Mouse (Mus musculus) stomach, postnatal 0 days (tissue): ENCODE data around the gene Pcnx2. TPM values are rescaled to one million over a fixed set of nuclear protein-coding genes. Genes with fewer than 3 reads are reported as not detected.

ENCODE experiments used
- ATAC-seq: fragments of 200-750 bp; cut with Nextera tagmentation; 2 replicates; pipeline ENCODE4 v1.8.0; 2017; ENCODE audit not compliant: low FRiP score, low TSS enrichment
- DNase-seq: peaks from one replicate; pipeline ENCODE4 v3.0.0-alpha.2; 2016; ENCODE audit warnings: low spot score
- H3K27ac ChIP-seq: fragments of 300-500 bp; sonication (generic); replicated peaks from 2 replicates; pipeline ENCODE4 v1.5.1; 2014; ENCODE audit warnings: mild to moderate bottlenecking, control low read depth
- H3K27me3 ChIP-seq: fragments of 300-500 bp; sonication (generic); 2 replicates; pipeline ENCODE4 v1.6.1; 2014; ENCODE audit warnings: low read length; ENCODE audit not compliant: control insufficient read depth, insufficient read depth
- H3K36me3 ChIP-seq: fragments of 300-500 bp; sonication (generic); 2 replicates; pipeline ENCODE4 v1.6.1; 2014; ENCODE audit warnings: low read length, mixed read lengths; ENCODE audit not compliant: control insufficient read depth, insufficient read depth
- H3K4me1 ChIP-seq: fragments of 300-500 bp; sonication (generic); replicated peaks from 2 replicates; pipeline ENCODE4 v1.6.1; 2014; ENCODE audit warnings: antibody characterized with exemption; ENCODE audit not compliant: control insufficient read depth, insufficient read depth
- H3K4me2 ChIP-seq: fragments of 300-500 bp; sonication (generic); replicated peaks from 2 replicates; pipeline ENCODE4 v1.6.1; 2014; ENCODE audit warnings: low read depth, mild to moderate bottlenecking, control low read depth, moderate library complexity
- H3K4me3 ChIP-seq: fragments of 300-500 bp; sonication (generic); 2 replicates; pipeline ENCODE4 v1.5.1; 2014; ENCODE audit warnings: low read depth, low read length, control low read depth
- H3K9ac ChIP-seq: fragments of 300-500 bp; sonication (generic); 2 replicates; pipeline ENCODE4 v1.6.1; 2014; ENCODE audit warnings: mild to moderate bottlenecking, low read length, control low read depth, mixed read lengths
- H3K9me3 ChIP-seq: fragments of 300-500 bp; sonication (generic); 2 replicates; pipeline ENCODE4 v1.6.1; 2016; ENCODE audit warnings: low read length; ENCODE audit not compliant: control insufficient read depth
- CTCF ChIP-seq: IDR thresholded peaks from 2 replicates; pipeline ENCODE4 v1.5.1; 2016; ENCODE audit warnings: antibody characterized with exemption, low read depth, mild to moderate bottlenecking, moderate library complexity
- EP300 ChIP-seq: optimal IDR thresholded peaks from 2 replicates; pipeline ENCODE3; 2016; ENCODE audit warnings: antibody characterized with exemption
- WGBS: fragments of 180-500 bp; shearing (Covaris S2); extraction: QIAGEN DNeasy Blood & Tissue Kit; methylation state at CpG from one replicate; pipeline ENCODE4 v1.1.7; 2014; 5-methylcytosine and 5-hydroxymethylcytosine counted together
- polyA plus RNA-seq: library from polyadenylated mRNA; unstranded; fragments of >200 nt; fragmentation: Nextera tagmentation; extraction: Ambion mirVana; gene quantifications from 2 replicates; pipeline ENCODE4 v1.2.1, GENCODE M21; 2015

Pcnx2 gene
- polyA plus RNA-seq, 1 experiment from 2014 or later: 0.17 TPM

DNA sequence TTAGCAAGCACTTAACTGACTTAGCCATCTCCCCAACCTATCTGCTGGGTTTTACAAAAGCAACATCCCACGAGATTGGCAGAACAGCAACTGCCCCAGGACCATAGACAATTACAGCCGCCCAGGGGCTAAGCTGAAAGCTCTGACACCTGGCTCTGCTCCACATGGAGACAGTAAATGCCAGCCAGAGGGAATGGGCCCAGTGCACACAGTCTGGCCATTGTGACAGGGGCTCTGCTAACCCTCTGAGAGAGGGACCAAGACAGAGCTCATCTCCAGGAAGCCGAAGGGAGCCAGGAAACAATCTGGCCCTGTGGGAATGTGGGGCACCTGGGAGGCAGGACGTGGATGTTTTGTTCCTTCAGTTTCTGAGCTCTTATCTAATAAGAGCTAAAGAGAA, 181.9 kb downstream of the Pcnx2 start:
- H3K9ac ChIP-seq: no peak overlapping the region
- ATAC-seq (no peak), DNase-seq (no peak)
- H3K27me3 ChIP-seq: no peaks in the 10 kb centered on the region
- no peak for TF ChIP-seq EP300
- no peak for TF ChIP-seq CTCF
- 52% methylated on average over 4 of the region's 4 CpGs for WGBS
- H3K4me3 ChIP-seq: no peak overlapping the region
- no peak overlapping the region for H3K4me2 ChIP-seq
- no peaks in the 10 kb centered on the region for H3K4me1 ChIP-seq
- no peaks in the 10 kb centered on the region for H3K9me3 ChIP-seq
- no peaks in the 10 kb centered on the region for H3K36me3 ChIP-seq
- H3K27ac ChIP-seq: no peak overlapping the region

GRCm38 (mm10) chr8:125711514-125711913, 186.6 kb downstream of the Pcnx2 start:
- TF ChIP-seq EP300 (no peak), CTCF (no peak)
- 79% methylated on average over 5 of the region's 5 CpGs for WGBS
- no peak overlapping the region for H3K4me2 ChIP-seq
- H3K4me1 ChIP-seq: no peaks in the 10 kb centered on the region
- no peaks in the 10 kb centered on the region for H3K27me3 ChIP-seq
- H3K36me3 ChIP-seq: no peaks in the 10 kb centered on the region
- H3K9me3 ChIP-seq: no peaks in the 10 kb centered on the region
- no peak overlapping the region for H3K9ac ChIP-seq
- DNase-seq (no peak), ATAC-seq (no peak)
- no peak overlapping the region for H3K27ac ChIP-seq
- no peak overlapping the region for H3K4me3 ChIP-seq

- no peak for TF ChIP-seq EP300
- TF ChIP-seq CTCF: no peak
- no peak overlapping the region for H3K4me3 ChIP-seq
- no peak overlapping the region for H3K9ac ChIP-seq
- H3K27ac ChIP-seq: no peak overlapping the region
- WGBS: 82% methylated on average over 5 of the region's 5 CpGs
- H3K9me3 ChIP-seq: no peaks in the 10 kb centered on the region
- no peaks in the 10 kb centered on the region for H3K36me3 ChIP-seq
- no peak overlapping the region for H3K4me2 ChIP-seq
- DNase-seq: no peak
- H3K4me1 ChIP-seq: no peaks in the 10 kb centered on the region
- H3K27me3 ChIP-seq: no peaks in the 10 kb centered on the region
- no peak for ATAC-seq
Observed at GRCm38 (mm10) chr8:125709171-125709570, 188.9 kb downstream of the Pcnx2 start.

GRCm38 (mm10) chr8:125705816-125706215, 192.3 kb downstream of the Pcnx2 start:
- no peak overlapping the region for H3K4me3 ChIP-seq
- no peak overlapping the region for H3K4me2 ChIP-seq
- no peak overlapping the region for H3K9ac ChIP-seq
- no peak overlapping the region for H3K27ac ChIP-seq
- ATAC-seq: no peak
- no peaks in the 10 kb centered on the region for H3K9me3 ChIP-seq
- WGBS: 84% methylated on average over 7 of the region's 7 CpGs
- DNase-seq: no peak
- H3K4me1 ChIP-seq: no peaks in the 10 kb centered on the region
- no peaks in the 10 kb centered on the region for H3K27me3 ChIP-seq
- no peaks in the 10 kb centered on the region for H3K36me3 ChIP-seq
- TF ChIP-seq CTCF (no peak), EP300 (no peak)

DNA sequence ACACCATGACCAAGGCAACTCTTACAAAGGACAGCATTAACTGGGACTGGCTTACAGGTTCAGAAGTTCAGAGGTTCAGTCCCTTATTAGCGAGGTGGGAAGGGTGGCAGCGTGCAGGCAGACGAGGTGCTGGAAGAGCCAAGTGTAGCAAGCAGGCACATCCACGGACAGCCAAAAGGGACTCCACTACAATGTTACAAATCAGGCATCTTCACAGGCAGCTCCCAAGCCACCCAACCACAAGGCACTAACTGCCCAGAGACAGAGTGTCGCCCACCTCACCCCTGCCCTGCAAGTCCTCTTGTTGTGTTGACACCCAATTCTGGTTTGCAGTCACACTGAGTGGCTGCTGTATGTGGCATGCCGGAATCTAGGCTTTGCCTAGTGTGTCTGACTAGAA, 193.7 kb downstream of the Pcnx2 start:
- WGBS: 89% methylated on average over 6 of the region's 6 CpGs
- Histone ChIP-seq H3K9me3 (no peaks in the 10 kb centered on the region), H3K4me2 (no peak overlapping the region), H3K27ac (no peak overlapping the region), H3K27me3 (no peaks in the 10 kb centered on the region), H3K4me3 (no peak overlapping the region), H3K4me1 (no peaks in the 10 kb centered on the region), H3K9ac (no peak overlapping the region), H3K36me3 (no peaks in the 10 kb centered on the region)
- TF ChIP-seq CTCF (no peak), EP300 (no peak)
- ATAC-seq: no peak
- DNase-seq: no peak

GRCm38 (mm10) chr8:125702868-125703473, 195.1 kb downstream of the Pcnx2 start:
- Histone ChIP-seq H3K27ac (no peak overlapping the region), H3K36me3 (no peaks in the 10 kb centered on the region), H3K4me2 (no peak overlapping the region), H3K27me3 (no peaks in the 10 kb centered on the region), H3K9ac (no peak overlapping the region), H3K9me3 (no peaks in the 10 kb centered on the region), H3K4me3 (no peak overlapping the region), H3K4me1 (no peaks in the 10 kb centered on the region)
- DNase-seq (no peak), ATAC-seq (no peak)
- WGBS: 78% methylated on average over 15 of the region's 15 CpGs
- TF ChIP-seq CTCF: no peak

Other genes starting within 250 kb of the Pcnx2 start
- 1.8 and 2.2 TPM in 2 replicates for gene Map10, start 228.5 kb downstream of the Pcnx2 start, polyA plus RNA-seq
- 32.2 and 34.1 TPM in 2 replicates for gene Ntpcr, start 168.4 kb downstream of the Pcnx2 start, polyA plus RNA-seq
- 1.1 and 1.2 TPM in 2 replicates for gene Map3k21, start 12.1 kb upstream of the Pcnx2 start, polyA plus RNA-seq
- 63.1 and 65.6 TPM in 2 replicates for gene Kcnk1, start 96.9 kb upstream of the Pcnx2 start, polyA plus RNA-seq